Mouse (Mus musculus) c-Kit-negative CD71-positive TER-119-positive erythroid progenitor cells, embryonic 14.5 days (primary cell): ENCODE data around the gene Btg4.

Experiments
- DNase-seq: peaks from one replicate; pipeline ENCODE4 v3.0.0-alpha.2; 2013; ENCODE audit warnings: low read depth, low spot score

The Btg4 gene

DNA sequence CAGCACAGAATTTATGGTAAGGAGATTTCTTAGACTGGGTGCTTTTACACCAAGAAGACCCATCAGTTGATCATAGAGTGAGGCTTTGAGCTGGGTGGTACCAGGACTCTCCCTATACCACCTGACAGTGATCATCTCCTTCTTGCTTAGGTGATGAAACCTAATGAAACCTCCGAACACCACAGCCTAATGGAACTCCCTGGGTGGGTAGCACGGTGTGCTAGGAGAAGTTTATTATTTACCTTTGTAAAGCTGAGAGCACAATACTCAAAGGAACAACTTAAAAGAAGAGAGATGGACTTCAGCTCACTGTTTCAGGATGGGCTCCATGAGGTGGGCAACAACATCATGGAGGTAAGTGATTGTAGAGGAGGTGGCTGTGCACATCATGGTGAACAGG, at the start of gene Btg4:
Gene Btg4 (plus strand): TSS at position 301 of the 400 bp plus-strand sequence.
- DNase-seq = no peak

DNA sequence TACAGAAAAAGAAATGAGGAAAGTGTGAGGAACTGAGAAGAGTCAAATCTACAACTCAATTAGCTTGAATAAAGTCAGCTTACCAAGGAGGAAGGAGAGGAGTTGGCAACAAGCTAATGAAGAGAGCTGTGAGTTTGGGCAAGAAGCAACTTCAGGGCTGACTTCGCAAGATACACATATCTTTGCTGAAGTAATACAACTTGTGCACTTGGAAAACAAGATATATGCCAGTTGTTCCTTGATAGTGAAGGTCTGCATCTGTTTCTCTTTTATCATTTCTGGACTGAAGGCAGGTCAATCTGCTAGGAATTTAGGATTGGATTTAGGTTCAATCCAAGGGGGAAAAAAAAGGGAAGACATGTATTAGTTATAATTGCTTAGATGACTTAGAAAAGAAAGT, 47.1 kb upstream of the Btg4 start:
- DNase-seq = no peak

DNA sequence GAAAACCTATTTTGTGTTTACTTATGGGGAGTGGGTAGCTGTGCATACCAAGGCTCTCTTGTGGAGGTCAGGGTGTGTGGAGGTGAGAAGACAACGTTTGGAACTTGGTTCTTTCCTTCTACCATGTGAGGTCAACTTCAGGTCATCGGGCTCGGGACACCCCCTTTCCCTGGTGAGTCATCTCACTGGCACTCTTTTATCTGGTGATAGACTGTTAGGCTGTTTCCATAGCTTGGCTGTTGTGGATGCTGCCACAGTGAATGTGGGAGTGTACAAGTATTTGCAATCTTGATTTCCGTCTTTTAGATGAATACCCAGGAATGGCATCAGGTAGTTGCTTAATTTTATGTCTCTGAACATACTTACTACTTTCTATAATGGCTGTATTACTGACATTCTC, 45.0 kb upstream of the Btg4 start:
- no peak for DNase-seq

DNA sequence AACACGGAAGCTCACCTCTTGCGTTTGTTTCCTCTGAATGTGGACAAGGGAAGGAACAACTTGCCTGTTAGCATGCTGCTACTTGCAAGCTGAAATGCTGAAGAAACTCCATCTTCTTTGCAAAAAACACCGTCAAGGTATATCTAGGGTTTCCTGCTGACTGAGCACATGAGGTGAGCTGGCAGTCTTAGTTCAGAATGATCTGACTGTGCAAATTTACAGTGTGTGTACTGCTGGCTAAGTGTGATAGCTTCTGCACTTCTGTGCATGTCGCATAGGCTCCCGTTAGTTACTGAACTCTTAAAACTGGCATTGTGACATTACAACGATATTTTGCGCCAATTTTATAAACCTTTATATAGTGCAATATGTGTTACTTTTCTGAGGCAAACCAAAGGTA, 41.0 kb upstream of the Btg4 start:
- DNase-seq = no peak

DNA sequence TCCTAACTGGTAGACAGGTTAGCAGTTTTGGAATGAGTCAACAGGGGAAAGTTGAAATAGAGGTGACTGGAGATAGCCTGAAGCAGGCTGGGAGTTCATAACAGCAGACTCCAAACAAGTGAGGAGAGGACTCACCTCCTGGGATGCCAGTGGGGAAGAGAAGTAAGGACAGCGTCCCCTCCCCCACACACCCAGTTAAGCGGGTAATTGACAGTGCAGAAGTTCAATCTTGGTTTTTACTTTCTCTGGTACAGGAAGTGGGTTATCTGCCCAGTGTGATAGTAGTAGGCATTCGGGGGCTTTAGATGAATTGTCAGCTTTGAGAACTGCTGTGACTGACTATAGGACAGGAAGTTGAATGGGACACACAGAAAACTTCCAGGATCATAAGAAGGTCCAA, 40.4 kb upstream of the Btg4 start:
- no peak for DNase-seq

DNA sequence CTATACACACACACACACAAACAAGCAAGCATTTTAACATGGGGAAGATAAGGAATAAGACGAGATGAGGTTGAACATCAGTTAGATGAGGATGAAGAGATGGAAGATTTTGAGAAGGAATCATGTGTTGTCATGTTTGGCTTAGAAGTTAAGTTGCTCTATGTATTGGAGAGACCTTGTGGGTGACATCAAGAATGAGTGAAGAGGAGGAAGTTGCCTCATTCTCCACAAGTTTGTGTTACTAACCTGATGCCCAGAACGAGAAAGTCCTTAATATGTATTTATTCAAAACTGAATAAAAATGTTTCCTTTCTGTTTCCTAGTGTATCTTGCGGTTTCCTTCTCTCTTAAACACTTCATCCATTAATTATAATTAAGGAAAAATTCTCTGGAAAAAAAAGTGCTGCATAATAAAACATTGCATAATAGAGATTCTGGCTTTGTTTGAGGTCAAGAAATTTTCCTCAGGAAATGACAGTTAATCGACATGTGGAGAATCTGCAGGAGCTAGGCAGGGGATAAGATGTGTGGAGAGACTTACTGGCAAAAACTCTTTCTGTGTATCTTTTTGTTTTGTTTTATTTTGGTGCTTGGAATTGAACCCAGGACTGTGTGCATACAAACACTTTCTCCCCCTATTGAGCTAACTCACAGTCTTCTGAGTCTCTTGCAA, 39.4 kb upstream of the Btg4 start:
- no peak for DNase-seq

DNA sequence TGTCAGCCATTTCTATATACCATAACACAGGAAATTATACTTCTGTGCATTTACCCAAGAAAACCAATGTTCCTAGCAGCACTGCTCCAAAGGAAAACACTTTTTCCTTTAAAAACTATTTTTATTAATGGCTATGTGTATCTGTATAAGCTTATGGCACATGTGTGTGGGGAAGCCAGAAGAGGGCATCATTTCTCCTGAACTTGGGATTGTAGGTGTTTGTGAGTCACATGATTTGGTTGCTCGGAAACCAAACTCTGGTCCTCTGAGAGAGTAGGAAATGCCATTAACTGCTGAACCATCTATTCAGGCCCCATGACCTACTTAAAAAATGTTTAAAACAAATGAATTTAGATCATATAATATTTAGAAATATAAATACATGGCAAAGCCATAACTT, 33.7 kb upstream of the Btg4 start:
- DNase-seq = no peak

DNA sequence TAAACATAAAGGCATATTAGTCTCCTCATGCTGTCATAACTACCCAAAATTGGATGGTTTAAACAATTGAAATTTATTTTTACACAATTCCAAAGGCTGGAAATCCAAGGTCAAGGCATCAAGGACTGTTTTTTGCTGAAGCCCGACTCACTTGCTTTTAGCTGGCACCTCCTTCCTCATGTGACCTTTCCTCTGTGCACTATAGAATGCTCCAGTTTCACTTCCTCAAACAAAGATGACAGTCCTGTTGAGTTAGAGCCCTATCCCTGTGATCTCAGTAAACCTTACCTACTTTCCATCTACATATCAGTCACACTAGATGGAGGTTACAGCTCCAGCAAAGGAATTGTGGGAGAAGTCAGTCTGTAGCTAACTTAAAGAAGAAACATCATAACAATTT, 30.6 kb upstream of the Btg4 start:
- DNase-seq = no peak

DNA sequence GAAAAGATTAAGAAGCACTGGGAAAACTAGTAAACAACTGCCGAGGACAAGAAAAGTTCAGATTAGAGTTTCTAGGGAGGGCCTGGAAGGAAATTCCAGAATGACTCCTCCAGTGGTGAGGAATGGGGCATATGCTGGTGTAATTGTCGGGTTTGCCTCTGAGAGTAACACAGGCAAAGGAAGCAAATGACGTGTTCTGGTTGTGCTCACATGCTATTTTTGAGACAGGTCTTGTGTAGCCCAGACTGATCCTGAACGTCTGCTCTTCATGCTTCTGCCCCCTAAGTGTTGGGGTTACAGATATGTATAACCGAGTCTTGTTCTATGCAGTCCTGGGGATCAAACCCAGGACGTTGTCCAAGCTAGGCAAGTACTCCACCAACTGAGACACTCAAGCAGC, 29.1 kb upstream of the Btg4 start:
- no peak for DNase-seq

DNA sequence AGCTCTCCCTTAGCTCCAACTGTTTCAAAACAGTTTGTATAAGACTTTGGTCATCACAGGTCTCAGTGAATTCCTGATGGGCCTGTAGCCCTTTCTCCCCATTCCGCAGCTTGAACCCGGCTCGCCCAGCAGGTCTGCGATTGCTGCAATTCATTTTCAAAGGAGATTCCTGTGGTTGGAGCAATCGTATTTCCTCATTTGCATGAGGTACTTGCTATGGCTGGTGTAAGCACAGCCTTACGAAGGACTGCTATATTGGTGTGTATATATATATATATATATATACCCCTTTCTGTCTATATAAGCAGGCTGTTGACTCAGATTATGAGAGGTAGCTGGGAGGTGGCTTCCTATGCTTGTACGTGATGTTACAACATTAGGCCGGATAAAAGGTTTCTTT, 28.4 kb upstream of the Btg4 start:
- DNase-seq = no peak

DNA sequence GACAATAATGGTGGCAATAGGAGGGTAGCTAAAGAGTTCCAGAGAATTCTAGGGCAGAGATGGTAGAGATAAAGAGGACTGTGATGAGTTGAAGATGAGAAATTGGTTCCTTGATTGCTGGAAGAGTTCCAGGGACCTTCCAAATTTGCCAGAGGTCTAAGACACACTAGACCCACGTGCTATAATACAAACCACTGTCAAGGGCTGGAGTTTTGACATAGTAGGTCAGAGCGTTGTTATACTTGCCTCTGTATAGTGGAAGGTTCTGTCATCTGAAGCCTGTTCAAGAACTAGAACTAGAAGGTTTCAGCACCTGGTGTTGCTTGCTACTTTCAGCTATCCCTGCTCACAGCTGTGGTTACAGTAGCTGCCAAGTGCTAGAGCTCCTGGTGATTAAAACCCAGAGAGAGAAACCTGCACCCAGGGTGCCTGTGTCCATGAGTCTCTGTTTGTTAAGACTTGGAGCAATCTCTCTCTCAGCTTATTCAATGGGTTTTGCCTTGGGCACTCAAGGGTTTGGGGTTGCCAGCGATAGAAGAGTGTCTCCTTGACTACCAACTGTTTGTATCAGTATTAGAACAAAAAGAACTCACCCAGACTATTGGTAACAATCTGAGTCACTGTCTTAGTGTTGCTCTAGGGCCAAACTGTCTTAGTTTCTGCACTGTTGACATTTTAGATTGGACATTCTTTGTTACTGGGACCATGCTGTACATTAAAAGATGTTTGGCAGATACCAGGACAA, 27.7 kb upstream of the Btg4 start:
- DNase-seq = no peak

DNA sequence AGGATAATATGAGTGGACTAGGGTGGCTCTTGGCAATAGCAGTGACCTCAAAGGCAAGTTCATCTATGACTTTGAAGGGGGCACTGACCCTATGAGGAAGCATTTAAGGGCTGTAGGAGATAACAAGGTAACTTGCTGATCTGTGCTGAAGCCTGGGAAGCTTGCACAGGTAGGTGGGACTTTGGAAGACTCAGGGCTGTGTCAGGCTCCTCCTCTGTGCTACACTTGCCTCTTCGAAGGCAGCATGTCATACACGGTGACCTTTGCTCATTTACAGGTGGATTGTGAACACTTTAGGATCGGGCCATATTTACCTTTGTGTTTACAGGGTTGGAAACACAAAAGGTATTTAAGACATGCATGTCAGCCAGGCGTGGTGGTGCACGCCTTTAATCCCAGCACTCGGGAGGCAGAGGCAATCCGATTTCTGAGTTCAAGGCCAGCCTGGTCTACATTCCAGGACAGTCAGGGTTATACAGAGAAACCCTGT, 19.2 kb upstream of the Btg4 start:
- no peak for DNase-seq

DNA sequence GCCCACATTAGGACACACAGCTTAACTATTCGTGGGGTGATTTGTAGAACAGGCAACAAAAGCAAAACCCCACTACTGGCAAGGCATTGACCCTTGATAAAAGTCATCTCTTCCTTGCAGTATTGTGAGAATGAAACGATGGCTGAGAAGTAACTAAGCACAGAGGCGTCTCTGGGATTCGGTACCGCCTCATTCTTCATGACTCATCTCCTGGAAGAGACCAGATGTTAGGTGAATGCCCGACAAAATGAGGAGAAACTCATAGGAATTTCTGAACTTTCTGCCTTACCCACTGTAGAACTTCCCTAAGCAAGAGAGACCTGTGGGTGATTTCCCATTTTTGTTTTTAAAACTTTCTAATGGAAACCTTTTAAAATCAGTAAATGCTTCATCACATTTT, 18.6 kb upstream of the Btg4 start:
- DNase-seq = no peak

DNA sequence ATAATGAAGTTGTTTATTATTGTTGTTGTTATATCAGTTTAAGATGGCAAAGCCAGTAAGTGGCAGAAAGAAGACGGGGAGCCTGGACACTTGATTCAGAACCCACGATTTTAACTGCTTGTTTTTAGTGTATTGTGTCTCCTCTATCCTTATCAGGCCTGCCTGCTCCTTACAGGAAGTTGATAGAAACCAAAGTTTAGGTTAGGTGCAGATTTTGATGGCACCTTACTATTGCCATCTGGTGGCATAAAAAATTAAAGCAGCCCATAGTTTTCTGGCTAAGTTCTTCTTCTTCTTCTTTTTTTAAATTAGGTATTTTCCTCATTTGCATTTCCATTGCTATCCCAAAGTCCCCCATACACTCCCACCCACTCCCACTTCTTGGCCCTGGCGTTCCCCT, 8.5 kb upstream of the Btg4 start:
- DNase-seq = no peak

DNA sequence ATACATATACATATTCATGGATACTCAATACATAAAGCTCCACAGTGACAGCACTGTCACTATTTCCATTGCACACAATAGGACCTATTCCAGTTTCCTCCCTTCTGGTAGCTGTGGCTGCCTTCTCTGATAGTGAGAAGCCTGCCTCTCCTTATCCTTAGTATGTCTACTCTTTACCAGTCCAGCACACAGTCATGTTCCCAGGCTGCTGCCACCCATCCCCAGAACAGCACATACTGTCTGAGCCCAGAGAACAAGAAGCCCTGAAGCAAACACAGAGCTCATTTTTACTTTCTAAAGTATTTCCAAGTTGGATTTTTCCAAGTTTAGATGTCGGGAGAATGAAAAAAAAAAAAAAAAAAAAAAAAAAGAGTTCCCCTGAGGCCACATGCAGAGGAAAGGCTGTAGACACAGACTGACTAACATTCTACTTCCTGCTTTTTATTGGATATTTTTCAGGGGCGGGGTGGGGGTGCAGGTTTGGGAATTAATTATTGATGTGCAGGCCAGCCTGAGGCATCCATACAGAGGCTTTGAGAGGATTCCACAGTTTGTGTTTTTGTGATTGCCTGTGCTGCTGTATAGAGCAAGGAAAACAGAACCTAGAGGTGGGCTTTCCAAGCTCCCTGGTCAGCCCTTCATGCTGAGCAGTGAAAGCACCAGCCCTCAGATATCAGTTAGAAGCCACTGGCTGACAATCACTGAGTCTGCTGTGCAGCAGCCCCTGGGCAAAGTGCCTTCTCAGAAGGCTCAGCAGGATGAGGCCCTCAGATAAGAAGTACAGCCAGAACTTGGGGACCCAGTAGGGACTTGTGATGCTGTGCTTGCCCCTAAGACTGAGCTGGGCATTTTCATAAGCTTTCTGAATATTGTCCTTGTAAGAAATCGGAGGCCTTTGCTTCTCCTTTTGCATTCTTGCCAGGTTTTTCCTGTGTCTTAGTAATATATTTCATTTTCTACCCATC, 4.1 kb upstream of the Btg4 start:
- DNase-seq = no peak

DNA sequence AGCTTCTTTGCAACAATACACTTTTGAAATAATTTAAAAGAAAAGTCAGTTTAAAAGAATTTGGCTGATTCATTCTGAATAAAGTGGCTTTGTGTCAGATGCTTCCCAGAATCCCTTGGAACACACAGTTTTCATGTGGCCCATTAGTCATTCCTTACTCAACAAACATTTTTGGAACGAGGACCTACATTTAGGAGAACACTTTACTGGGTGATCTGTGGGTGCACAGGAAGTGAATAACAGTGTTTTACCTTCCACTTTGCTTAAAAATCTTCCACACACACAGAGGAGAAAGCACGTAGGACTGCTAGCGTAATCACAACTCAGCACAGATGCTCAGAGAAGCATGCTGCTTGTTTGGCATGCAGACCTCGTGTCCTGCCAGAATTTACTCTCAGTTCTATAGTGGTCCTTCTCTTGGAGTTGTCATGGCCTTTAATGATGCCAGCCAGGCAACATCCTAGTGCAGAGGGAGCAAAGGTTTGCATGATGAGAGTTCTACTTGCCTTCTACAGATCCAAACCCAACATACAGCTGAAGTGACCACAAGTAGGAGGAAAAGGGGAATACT, 1.7 kb upstream of the Btg4 start:
- no peak for DNase-seq

DNA sequence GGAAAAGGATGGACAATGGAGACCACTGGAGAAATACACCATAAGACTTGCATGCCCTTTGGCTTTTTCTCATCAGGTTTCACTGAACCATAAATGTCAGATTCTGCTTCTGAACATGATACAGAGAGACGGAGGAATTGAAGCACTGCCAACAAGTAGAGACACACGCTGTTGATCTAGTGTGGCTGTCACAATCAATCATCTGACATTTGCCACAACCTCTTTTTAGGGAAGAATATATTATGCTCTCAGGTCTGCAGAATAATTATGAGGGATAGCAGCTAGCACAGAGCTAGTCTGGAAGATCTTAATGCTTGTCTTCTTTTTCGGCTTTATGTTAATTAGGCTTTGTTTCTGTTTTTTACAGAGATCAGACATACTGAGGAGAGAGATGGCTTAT, 7.5 kb downstream of the Btg4 start:
- no peak for DNase-seq

DNA sequence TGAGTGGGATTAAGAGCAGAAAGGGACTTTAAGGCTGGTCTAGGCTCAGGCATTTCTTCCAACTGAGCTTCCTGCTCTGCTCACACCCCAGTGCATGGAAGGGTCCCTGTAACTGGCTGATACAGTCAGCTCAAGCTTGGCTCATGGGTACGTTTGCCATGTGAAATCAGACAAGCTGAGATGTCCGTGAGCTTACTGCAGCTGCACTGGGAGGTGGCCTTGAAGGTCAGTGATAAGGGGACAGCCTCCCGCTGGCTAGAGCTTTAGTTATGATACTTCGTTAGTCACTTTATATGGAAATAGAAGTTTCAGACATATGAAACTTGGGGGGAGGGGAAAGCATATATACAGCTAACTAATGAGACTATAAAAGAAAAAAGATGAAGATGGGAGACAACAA, 10.1 kb downstream of the Btg4 start:
- DNase-seq = no peak

DNA sequence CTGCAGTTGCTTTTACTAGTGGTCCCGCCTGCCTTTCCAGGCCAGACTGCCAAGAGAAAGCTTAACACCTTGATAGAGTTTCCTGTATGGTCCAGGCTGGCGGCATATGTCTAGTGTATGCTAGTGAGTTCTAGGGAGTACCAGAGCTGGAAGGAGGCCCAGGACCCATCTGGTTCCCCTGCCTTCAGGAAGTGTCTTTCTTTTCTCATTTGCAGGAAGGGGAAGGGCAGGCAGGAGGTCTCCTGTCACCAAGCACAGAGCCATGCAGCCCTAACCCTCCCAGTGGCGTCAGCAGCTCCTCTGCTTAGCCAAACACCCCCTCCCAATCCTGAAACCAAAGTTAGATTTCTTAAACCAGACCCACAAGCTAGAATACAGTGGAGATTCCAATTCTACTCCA, 15.1 kb downstream of the Btg4 start:
- DNase-seq = no peak

DNA sequence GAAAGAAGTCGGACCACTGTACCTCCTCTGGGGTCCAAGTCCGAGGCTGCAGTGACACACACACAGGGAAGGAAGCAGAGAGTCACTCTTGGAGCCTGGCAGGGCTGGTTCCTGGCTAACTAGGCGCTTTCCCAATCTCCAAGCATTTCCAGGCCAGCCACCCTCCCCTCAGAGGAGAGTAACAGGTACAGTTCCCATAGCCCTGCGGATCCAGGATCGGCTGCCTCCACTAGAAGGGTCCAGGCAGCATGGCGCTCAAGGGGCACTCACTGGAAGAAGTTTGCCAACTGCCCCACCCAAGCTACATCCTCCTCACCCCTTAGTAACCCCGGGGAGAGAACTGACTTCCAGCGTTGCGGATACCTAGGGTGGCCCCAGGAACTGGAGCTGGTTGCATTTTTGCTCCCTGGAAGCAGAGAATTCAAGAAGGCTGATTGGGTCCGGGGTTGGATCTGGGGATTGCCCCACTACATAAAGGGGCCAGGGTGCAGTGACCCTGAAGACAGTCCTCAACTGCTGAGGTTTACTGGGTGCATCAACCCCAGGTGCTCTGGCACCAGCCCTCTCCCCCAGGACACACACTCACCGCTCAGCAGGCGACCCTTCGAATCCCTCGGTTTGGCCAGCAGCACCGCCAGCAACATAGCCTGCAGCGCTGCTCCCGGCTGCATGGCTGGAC, 15.7 kb downstream of the Btg4 start:
- no peak for DNase-seq

DNA sequence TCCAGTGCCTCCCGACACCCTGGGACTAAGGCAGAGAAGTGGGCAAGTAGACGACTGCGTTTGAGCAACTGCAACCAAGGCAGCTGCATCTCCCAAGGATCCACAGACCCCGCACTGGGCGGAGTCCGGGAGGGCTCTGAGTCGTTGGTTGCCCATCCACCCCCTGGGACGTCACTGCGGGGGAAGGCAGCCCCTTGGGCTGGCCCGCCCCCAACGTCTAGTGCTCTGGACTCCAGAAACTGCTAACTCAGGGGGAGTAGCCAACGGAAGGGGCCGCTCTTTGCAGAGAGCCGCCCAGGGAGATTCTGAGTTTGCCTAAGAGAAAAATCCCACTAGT, 16.2 kb downstream of the Btg4 start, which contains the start of gene Layn:
Gene Layn (minus strand): TSS at position 116 of the 337 bp plus-strand sequence.
- DNase-seq = no peak
